Mouse (Mus musculus): ENCODE measurements around the gene Mamstr.

Mamstr gene

DNA sequence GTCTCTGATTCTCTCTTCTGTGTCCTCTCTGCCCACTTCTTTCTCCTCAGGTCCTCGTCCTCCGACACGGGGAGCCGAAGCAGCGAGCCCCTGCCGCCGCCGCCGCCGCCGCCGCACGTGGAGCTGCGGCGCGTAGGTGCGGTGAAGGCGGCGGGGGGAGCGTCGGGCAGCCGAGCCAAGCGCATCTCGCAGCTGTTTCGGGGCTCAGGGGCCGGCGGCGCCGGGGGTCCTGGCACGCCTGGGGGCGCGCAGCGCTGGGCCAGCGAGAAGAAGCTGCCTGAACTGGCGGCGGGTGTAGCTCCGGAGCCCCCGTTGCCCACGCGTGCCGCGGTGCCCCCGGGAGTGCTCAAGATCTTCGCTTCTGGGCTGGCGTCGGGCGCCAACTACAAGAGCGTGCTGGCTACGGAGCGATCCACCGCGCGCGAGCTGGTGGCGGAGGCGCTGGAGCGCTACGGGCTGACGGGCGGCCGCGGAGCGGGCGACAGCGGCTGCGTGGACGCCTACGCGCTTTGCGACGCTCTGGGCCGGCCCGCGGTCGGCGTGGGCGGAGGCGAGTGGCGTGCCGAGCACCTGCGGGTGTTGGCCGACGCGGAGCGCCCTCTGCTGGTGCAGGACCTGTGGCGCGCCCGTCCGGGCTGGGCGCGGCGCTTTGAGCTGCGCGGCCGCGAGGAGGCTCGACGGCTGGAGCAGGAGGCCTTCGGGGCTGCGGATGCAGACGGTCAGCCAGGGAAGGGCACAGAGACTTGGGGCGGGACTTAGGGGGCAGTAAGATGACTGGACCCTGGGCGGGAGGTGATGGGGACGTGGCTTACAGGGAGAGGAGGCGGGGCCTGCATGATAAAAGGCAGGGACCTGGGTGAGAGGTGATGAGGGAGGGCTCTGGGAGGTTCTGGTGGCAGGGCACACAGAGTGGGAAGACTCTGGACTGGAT is 11.1 kb upstream of the Mamstr start:
- peak; percentile 59 for DNase-seq (ENCODE audit: low spot score)

- DNase-seq (ENCODE audit: low spot score): no peak
Observed at GRCm38 (mm10) chr7:45630064-45630907, 9.5 kb upstream of the Mamstr start.

DNA sequence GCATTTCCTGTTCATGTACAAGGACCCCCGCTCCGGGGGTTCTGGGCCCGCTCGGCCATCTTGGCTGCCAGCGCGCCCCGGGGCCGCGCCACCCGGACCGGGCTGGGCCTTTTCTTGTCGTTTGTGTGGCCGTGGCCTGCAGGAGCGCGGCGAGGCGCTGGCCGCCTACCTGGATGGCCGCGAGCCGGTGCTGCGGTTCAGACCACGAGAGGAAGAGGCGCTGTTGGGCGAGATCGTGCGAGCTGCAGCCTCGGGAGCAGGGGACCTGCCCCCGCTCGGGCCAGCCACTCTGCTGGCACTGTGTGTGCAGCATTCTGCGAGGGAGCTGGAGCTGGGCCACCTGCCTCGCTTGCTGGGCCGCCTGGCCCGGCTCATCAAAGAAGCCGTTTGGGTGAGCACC is 7.3 kb upstream of the Mamstr start:
- DNase-seq (ENCODE audit: low spot score): no peak

DNA sequence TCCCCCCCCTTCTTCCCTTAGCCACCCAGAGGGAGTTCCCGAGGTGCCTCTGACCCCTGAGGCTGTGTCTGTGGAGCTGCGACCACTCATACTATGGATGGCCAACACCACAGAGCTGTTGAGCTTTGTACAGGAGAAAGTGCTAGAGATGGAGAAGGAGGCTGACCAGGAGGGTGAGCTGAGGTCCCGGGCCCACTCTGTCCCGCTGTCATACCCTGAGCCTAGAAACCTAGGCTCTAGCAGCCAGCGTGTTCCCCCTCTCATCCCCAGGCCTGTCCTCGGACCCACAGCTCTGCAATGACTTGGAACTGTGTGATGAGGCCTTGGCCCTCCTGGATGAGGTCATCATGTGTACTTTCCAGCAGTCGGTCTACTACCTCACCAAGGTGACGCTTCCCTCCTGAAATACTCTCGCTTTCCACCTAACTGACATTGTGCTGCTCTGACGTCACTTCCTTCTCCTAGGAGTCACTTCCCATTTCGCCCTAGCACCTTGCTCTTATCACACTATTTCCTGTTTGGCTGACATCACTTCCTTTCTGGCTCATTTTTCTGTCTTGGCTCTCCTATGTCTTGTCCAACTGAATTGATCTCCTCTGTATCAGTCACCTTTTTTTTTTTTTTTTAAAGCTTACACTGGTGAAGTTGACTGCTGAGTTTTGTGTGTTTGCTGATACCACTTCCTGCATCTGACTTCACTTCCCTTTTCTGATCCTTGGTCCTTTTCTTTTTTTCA is 4.7 kb upstream of the Mamstr start:
- no peak for DNase-seq (ENCODE audit: low spot score)

DNA sequence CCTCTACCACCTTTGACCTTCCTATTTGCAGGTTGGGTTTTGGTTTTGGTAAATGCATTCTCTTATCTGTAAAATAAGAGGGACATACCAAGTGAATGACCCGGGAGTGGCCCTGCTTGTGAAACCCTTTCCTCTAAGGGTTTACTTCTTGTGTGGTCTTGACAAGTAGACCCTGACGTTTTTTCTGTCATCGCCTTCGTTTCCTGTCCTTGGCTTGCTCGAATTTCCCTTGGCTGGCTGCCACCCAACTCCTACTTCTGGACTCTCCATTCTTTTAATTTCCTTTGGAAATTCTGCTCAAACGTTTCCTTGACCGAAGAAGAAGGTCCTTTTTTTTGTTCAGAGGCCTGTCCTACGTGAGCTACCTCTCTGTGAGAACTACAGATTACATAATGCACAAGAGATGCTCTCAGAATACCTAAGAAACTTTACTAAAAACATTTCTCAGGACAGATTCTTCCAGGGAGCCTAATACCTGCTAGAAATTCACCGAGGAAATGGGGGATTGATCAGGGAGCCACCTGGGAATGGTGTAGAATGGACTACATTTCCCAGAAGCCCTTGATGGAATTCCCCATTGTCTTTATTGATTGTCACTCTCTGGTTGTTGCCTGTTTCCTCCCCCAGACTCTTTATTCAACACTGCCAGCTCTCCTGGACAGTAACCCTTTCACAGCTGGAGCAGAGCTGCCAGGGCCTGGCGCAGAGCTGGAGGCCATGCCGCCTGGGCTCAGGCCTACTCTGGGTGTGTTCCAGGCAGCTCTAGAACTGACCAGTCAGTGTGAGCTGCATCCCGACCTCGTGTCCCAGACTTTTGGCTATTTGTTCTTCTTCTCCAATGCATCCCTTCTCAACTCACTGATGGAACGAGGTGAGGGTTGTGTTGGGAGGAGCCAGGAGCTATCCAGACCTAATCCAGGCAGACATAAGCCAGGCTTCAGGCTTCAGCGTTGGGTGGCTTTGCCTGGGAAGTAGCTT is 3.8 kb upstream of the Mamstr start:
- no peak for DNase-seq (ENCODE audit: low spot score)

DNA sequence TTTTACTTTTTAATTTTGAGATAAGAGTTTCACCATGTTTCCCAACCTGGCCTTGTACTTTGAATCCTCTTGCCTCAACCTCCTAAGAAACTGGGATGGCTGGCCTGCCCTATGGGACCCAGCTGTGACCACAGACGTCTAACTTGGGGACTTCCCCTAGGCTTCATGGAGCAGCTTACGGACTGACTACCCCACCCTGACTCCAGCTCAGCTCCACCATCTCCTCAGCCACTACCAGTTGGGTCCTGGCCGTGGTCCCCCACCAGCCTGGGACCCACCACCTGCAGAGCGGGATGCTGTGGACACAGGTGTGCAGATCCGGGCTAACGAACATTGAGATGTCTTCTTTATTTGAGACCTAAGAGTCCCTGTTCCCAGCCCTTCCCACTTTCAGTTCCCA is 2.1 kb upstream of the Mamstr start:
- no peak for DNase-seq (ENCODE audit: low spot score)

GRCm38 (mm10) chr7:45638623-45639401 is 965 bp upstream of the Mamstr start:
- DNase-seq (ENCODE audit: low spot score): peak; percentile 94

GRCm38 (mm10) chr7:45640191-45640957 is 597 bp downstream of the Mamstr start:
- no peak for DNase-seq (ENCODE audit: low spot score)

- DNase-seq (ENCODE audit: low spot score): no peak
Observed at GRCm38 (mm10) chr7:45641391-45642040, 1.7 kb downstream of the Mamstr start.

- no peak for DNase-seq (ENCODE audit: low spot score)
Observed at GRCm38 (mm10) chr7:45642083-45642482, 2.3 kb downstream of the Mamstr start.

- DNase-seq (ENCODE audit: low spot score): no peak
Observed at GRCm38 (mm10) chr7:45642503-45643255, 2.9 kb downstream of the Mamstr start.

DNA sequence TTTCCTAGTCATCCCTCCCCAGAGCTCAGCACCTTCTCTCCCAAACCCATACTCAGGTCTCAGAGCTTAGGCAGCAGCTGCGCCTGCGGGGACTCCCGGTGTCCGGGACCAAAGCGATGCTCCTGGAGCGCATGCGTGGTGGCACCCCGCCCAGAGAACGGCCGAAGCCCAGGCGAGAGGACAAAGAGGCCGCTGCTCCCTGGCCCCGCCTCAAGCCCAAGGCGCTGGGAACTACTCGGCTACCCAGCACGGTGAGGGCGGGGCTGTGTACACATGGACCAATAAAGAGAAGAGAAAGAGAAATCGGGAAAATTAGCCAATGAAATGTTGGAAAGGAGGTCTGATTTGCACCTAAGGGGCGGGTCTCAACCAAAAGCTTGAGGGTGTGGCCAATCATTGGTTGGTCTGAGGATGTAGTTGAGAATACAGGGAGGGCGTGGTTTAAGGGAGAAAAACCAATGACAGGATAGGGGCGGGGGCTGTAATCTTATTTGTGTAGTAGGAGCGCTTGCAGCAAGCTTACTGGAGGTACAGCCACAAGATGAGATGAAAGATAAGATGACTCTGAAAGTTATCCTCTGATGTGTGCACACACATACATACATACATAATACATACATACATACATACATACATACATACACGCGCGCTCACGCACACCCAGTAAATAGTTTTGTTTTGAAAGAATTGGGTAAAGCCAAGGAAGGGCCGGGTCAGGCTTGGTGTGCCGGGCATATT is 3.8 kb downstream of the Mamstr start:
- peak; percentile 94 for DNase-seq (ENCODE audit: low spot score)

GRCm38 (mm10) chr7:45644183-45644582 is 4.4 kb downstream of the Mamstr start:
- DNase-seq (ENCODE audit: low spot score): peak; percentile 78

DNA sequence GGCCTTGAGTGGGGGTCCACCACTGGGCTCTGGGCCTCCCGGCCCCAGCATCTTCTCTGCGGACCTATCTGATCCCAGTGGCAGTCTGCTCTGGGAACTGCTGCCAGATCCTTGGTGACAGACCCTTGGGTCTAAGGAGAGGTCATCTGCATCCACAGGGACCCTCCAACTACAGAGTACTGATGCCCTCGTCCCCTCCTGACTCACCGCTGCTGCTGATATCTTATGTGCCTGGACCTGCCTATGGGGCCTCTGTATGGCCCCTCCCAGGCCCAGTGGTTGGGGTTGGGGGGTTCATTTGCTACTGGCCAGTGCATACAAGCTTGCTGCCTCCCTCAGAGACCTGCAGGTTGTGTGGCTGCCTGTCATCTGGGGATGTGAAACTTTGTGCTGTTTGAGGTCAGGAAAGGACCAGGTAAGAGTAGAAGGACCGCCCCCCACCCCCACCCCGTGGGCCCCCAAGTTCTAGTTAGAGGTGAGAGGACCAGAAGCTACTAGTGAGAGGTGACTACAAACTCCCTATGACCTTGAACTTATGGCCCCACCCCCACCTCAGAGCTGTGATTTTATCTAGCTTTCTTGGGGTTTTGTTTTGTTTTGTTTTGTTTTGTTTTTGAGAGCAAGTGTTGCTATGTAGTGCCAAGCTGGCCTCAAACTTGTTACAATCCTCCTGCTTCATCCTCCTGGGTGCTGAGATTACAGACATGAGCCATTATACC is 5.3 kb downstream of the Mamstr start:
- no peak for DNase-seq (ENCODE audit: low spot score)

DNA sequence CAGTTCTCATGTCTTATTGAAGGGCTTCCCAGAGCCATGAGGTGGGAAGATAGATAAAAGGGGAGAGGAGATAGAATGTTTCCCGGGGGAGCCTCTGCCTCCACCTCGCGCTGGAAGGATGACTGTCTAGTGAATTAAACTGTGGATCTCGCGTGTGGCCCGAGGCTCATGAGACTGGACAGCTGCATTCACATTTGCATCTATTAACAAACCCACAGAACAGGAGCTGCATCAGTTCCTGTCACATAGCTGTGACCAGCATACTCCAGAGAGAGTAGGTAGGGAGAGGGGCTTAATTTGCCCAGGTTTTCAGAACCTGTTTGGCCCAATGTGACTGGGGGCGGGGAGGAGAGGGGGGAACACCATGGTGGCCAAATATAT is 5.8 kb downstream of the Mamstr start:
- no peak for DNase-seq (ENCODE audit: low spot score)

DNA sequence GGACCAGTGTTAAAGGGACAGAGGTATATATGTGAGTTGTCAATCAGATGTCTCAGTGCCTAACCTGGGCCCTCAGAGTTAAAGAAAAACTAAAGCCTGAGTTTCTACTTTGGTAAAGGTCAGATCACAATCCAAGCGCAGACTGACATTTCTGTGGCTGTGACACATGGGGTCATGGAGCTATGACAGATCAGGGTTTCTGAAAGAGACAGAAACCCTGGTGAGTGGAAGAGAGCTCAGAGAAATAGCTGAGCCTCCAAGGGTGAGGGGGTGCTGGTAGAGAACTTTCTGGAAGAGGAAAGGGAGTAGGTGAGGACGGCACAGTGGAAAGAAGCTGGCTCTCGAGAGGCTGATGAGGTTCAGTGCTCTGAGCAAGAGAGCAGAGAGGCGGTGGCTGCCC is 6.9 kb downstream of the Mamstr start:
- DNase-seq (ENCODE audit: low spot score): no peak

- no peak for DNase-seq (ENCODE audit: low spot score)
Observed at GRCm38 (mm10) chr7:45649351-45649750, 9.6 kb downstream of the Mamstr start.
